Mouse (Mus musculus) liver, postnatal 0 days (tissue): ENCODE data around the gene Tent2.

Experiments used
- CTCF ChIP-seq: sonication (generic); IDR thresholded peaks from 2 replicates; pipeline ENCODE4 v1.5.1; 2016; ENCODE audit warnings: antibody characterized with exemption, low read depth
- EP300 ChIP-seq: IDR thresholded peaks from 2 replicates; pipeline ENCODE4 v1.6.1; 2016; ENCODE audit warnings: antibody characterized with exemption, low read depth, mild to moderate bottlenecking

- no peak for TF ChIP-seq CTCF
- TF ChIP-seq EP300 = no peak
Observed at GRCm38 (mm10) chr13:93117241-93117640, 74.9 kb downstream of the Tent2 start.
